Mouse (Mus musculus) heart, embryonic 12.5 days (tissue): ENCODE measurements around the gene Slc25a45. TPM values are rescaled to one million over a fixed set of nuclear protein-coding genes. Genes with fewer than 3 reads are reported as not detected.

ENCODE experiments used
- ATAC-seq: fragments of 200-750 bp; cut with Nextera tagmentation; 2 replicates; pipeline ENCODE4 v1.8.0; 2017; ENCODE audit warnings: moderate TSS enrichment, moderate library complexity; ENCODE audit not compliant: insufficient number of reproducible peaks, low FRiP score
- H3K27ac ChIP-seq: fragments of 300-500 bp; sonication (generic); 2 replicates; pipeline ENCODE4 v1.5.1; 2016; ENCODE audit warnings: mild to moderate bottlenecking, moderate library complexity; ENCODE audit not compliant: poor library complexity, severe bottlenecking
- H3K27me3 ChIP-seq: fragments of 300-500 bp; sonication (generic); replicated peaks from 2 replicates; pipeline ENCODE4 v1.6.1; 2016; ENCODE audit warnings: mild to moderate bottlenecking, moderate library complexity
- H3K36me3 ChIP-seq: fragments of 300-500 bp; sonication (generic); 2 replicates; pipeline ENCODE4 v1.6.1; 2016; ENCODE audit warnings: mild to moderate bottlenecking, moderate library complexity
- H3K4me1 ChIP-seq: fragments of 300-500 bp; sonication (generic); replicated peaks from 2 replicates; pipeline ENCODE4 v1.6.1; 2016; ENCODE audit warnings: mild to moderate bottlenecking
- H3K4me2 ChIP-seq: fragments of 300-500 bp; sonication (generic); 2 replicates; pipeline ENCODE4 v1.6.1; 2016; ENCODE audit warnings: mild to moderate bottlenecking, moderate library complexity
- H3K4me3 ChIP-seq: fragments of 300-500 bp; sonication (generic); 2 replicates; pipeline ENCODE4 v1.5.1; 2016; ENCODE audit warnings: mild to moderate bottlenecking
- H3K9ac ChIP-seq: fragments of 300-500 bp; sonication (generic); 2 replicates; pipeline ENCODE4 v1.6.1; 2016; ENCODE audit warnings: mild to moderate bottlenecking, moderate library complexity
- H3K9me3 ChIP-seq: fragments of 300-500 bp; sonication (generic); replicated peaks from 2 replicates; pipeline ENCODE4 v1.6.1; 2016; ENCODE audit warnings: mild to moderate bottlenecking, moderate library complexity
- WGBS: fragments of 180-500 bp; shearing (Covaris S2); methylation state at CpG from one replicate; pipeline ENCODE4 v1.1.7; 2016; 5-methylcytosine and 5-hydroxymethylcytosine counted together
- polyA plus RNA-seq: library from polyadenylated mRNA; unstranded; fragments of >200 nt; fragmentation: Nextera tagmentation; extraction: Ambion mirVana; gene quantifications from 2 replicates; pipeline ENCODE4 v1.2.1, GENCODE M21; 2016

Slc25a45 gene
- 3.5 and 3.9 TPM in 2 replicates for polyA plus RNA-seq

- Histone ChIP-seq H3K27ac (peak within 1 kb of the TSS; percentile 56), H3K36me3 (peaks cover 3% of the 10 kb centered on the region; the same call in 1 of the 2 replicates), H3K27me3 (no peaks in the 10 kb centered on the region), H3K9ac (peak within 1 kb of the TSS; percentile 37), H3K4me2 (peak within 1 kb of the TSS; percentile 51), H3K4me3 (peak within 1 kb of the TSS; percentile 23), H3K9me3 (no peaks in the 10 kb centered on the region), H3K4me1 (peaks cover 33% of the 10 kb centered on the region)
- WGBS, result 43% methylated on average over 15 of the region's 15 CpGs
- peak; percentile 54 for ATAC-seq
Measured at GRCm38 (mm10) chr19:5877618-5878361, at the start of gene Slc25a45. Gene Slc25a45 (plus strand): TSS chr19:5877808.

GRCm38 (mm10) chr19:5828155-5828554 is 49.5 kb upstream of the Slc25a45 start:
- peaks cover 59% of the 10 kb centered on the region for H3K4me1 ChIP-seq
- H3K4me2 ChIP-seq, result no peak overlapping the region
- 0 out of 2 replicates have a peak, but pooled peaks cover 5% of the 10 kb centered on the region for H3K36me3 ChIP-seq
- H3K4me3 ChIP-seq, result no peak overlapping the region
- WGBS, result 90% methylated on average over 3 of the region's 3 CpGs
- H3K9ac ChIP-seq, result no peak overlapping the region
- ATAC-seq, result no peak
- H3K9me3 ChIP-seq, result no peaks in the 10 kb centered on the region
- H3K27ac ChIP-seq, result peak overlapping the region; percentile 61
- no peaks in the 10 kb centered on the region for H3K27me3 ChIP-seq

GRCm38 (mm10) chr19:5828905-5829304 is 48.7 kb upstream of the Slc25a45 start:
- 88% methylated on average over 7 of the region's 7 CpGs for WGBS
- Histone ChIP-seq H3K36me3 (0 out of 2 replicates have a peak, but pooled peaks cover 5% of the 10 kb centered on the region), H3K27ac (no peak overlapping the region), H3K27me3 (no peaks in the 10 kb centered on the region), H3K4me1 (peaks cover 51% of the 10 kb centered on the region), H3K9ac (no peak overlapping the region), H3K4me3 (no peak overlapping the region), H3K9me3 (no peaks in the 10 kb centered on the region), H3K4me2 (no peak overlapping the region)
- no peak for ATAC-seq

DNA sequence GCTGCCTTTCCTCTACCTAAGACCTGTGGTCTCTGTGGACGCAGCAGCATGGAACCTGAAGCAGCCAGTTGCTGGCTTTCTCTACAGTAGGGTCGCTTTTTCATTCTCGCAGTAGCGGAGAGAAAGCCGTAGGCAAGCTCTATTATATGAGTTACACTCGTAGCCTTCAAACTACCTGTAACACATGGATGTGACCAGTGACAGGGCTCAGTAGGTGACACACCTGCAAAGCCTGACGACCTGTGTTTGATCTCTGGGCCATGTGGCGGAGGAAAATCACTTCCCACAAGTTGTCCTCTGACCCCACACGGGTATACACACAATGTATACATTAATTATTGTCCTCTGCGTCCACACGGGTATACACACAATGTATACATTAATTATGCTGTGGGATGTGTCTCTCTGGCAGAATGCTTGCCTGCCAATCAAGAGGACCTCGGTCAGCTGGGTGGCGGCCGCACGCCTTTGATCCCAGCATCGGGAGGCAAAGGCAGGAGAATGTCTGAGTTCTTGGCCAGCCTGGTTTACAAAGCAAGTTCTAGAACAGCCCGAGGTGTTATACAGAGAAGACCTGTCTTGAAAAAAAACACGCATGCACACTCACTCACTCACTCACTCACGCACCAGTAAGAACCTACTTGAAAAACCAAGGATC is 47.5 kb upstream of the Slc25a45 start:
- no peaks in the 10 kb centered on the region for H3K9me3 ChIP-seq
- no peak overlapping the region for H3K4me2 ChIP-seq
- H3K27me3 ChIP-seq, result no peaks in the 10 kb centered on the region
- H3K4me1 ChIP-seq, result peaks cover 40% of the 10 kb centered on the region
- no peak overlapping the region for H3K9ac ChIP-seq
- 0 out of 2 replicates have a peak, but pooled peaks cover 5% of the 10 kb centered on the region for H3K36me3 ChIP-seq
- 86% methylated on average over 19 of the region's 19 CpGs for WGBS
- no peak overlapping the region for H3K4me3 ChIP-seq
- ATAC-seq, result no peak
- H3K27ac ChIP-seq, result no peak overlapping the region

GRCm38 (mm10) chr19:5830776-5831175 is 46.8 kb upstream of the Slc25a45 start:
- ATAC-seq, result no peak
- Histone ChIP-seq H3K4me3 (no peak overlapping the region), H3K4me1 (peaks cover 36% of the 10 kb centered on the region), H3K9ac (no peak overlapping the region), H3K9me3 (no peaks in the 10 kb centered on the region), H3K27ac (no peak overlapping the region), H3K36me3 (0 out of 2 replicates have a peak, but pooled peaks cover 5% of the 10 kb centered on the region), H3K27me3 (no peaks in the 10 kb centered on the region), H3K4me2 (no peak overlapping the region)
- WGBS, result 84% methylated on average over 7 of the region's 7 CpGs

- Histone ChIP-seq H3K4me3 (no peak overlapping the region), H3K36me3 (0 out of 2 replicates have a peak, but pooled peaks cover 5% of the 10 kb centered on the region), H3K9ac (no peak overlapping the region), H3K27ac (no peak overlapping the region), H3K9me3 (no peaks in the 10 kb centered on the region), H3K4me1 (peaks cover 30% of the 10 kb centered on the region), H3K27me3 (no peaks in the 10 kb centered on the region), H3K4me2 (no peak overlapping the region)
- 84% methylated on average over 11 of the region's 11 CpGs for WGBS
- no peak for ATAC-seq
Measured at GRCm38 (mm10) chr19:5831224-5831957, 46.2 kb upstream of the Slc25a45 start.

- 0 out of 2 replicates have a peak overlapping the region, but pooled peaks have one; percentile 13 for H3K27ac ChIP-seq
- no peak overlapping the region for H3K4me2 ChIP-seq
- ATAC-seq, result no peak
- no peak overlapping the region for H3K9ac ChIP-seq
- H3K9me3 ChIP-seq, result no peaks in the 10 kb centered on the region
- H3K36me3 ChIP-seq, result 0 out of 2 replicates have a peak, but pooled peaks cover 5% of the 10 kb centered on the region
- no peaks in the 10 kb centered on the region for H3K27me3 ChIP-seq
- 86% methylated on average over 4 of the region's 4 CpGs for WGBS
- H3K4me3 ChIP-seq, result no peak overlapping the region
- H3K4me1 ChIP-seq, result peaks cover 27% of the 10 kb centered on the region
Measured at GRCm38 (mm10) chr19:5831958-5832320, 45.7 kb upstream of the Slc25a45 start.

DNA sequence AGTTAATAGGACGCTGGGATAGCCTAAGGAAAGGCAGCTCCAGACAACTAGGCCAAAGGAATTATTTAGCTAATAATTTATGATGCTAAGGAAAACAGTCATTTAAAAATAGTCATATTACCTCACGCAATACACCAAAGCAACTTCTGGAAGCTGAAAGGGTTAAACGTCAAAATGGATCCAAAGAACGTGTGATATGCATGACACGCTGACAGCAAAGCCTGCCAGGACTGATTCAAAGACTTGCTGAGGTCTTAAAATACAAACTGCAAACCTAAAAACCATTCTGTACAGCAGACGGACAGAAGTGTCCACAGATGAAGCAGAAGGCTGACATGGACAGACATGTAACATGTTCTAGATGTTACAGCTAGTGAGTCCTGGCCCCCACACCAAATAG is 45.3 kb upstream of the Slc25a45 start:
- no peak overlapping the region for H3K4me2 ChIP-seq
- no peak overlapping the region for H3K9ac ChIP-seq
- H3K4me3 ChIP-seq, result no peak overlapping the region
- H3K36me3 ChIP-seq, result 0 out of 2 replicates have a peak, but pooled peaks cover 5% of the 10 kb centered on the region
- WGBS, result 52% methylated on average over 6 of the region's 6 CpGs
- no peak for ATAC-seq
- H3K27me3 ChIP-seq, result no peaks in the 10 kb centered on the region
- no peaks in the 10 kb centered on the region for H3K9me3 ChIP-seq
- peak overlapping the region; percentile 15; the same call in 1 of the 2 replicates for H3K27ac ChIP-seq
- peaks cover 27% of the 10 kb centered on the region for H3K4me1 ChIP-seq

DNA sequence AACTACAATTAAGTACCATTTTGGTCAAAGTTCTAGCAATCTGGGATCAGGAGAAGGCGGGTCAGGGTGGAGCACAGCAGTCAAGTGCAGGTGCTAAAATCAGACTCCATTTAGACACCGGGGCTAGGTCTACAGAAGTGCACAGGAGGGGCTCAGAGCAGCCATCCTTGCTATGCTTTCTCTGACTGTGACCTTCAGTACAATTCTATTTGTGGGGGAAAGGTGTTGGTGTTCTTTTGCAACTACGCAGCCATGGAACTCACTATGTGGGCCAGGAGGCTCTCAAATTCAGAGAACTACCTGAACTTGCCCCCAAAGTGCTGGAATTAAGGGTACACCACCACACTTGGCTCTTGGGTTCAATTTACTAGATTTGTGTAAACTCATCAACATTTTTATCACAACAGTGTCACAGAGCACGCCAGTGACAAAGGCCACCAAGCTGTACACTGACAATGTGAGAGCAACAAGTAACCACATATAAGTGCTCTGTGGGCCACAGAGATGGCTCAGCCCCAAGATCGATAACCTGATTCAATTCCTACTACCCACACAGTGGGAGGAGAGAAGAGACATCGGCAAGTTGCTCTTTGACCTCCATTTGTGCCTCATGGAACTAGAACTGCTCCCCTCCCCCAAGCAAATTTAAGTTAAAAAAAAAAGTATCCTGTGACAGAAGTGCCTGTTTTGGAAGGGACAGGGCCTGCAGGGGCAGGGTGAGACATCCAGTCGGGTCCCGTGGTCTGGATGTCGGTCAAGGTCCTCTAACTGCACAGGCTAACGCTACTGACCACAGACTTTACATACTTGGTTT is 44.1 kb upstream of the Slc25a45 start:
- H3K27me3 ChIP-seq, result no peaks in the 10 kb centered on the region
- 0 out of 2 replicates have a peak, but pooled peaks cover 5% of the 10 kb centered on the region for H3K36me3 ChIP-seq
- no peak overlapping the region for H3K4me3 ChIP-seq
- H3K27ac ChIP-seq, result no peak overlapping the region
- no peak overlapping the region for H3K4me2 ChIP-seq
- no peak overlapping the region for H3K9ac ChIP-seq
- ATAC-seq, result no peak
- H3K9me3 ChIP-seq, result no peaks in the 10 kb centered on the region
- H3K4me1 ChIP-seq, result peaks cover 22% of the 10 kb centered on the region
- 83% methylated on average over 10 of the region's 10 CpGs for WGBS

DNA sequence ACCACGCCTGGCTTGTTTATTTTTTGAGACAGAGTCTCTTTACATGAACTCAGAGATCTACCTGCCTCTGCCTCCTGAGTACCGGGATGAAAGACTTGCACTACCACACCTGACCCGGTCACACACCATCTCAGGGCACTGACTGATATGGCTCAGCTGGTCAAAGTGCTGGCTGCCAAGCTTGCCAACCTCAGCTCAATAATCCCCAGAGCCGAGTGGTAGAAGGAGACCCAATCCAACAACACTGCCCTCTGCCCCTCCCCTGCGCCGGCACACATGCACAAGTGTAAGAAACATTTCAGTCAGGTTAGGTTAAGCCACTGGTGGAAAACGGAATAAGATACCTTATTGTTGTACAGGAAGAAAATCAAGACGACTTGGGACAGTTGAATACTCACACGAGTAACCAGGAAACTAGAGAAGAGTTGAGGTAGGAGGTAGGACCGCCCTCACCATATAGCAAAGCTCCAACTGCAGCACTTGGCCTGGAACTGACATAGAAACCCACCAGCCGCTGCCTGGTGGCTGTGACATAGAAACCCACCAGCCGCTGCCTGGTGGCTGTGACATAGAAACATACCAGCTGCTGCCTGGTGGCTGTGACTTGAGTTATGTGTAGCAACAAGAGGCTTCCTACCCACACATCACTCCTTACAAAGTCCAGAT is 43.2 kb upstream of the Slc25a45 start:
- Histone ChIP-seq H3K4me3 (no peak overlapping the region), H3K9me3 (no peaks in the 10 kb centered on the region), H3K36me3 (0 out of 2 replicates have a peak, but pooled peaks cover 5% of the 10 kb centered on the region), H3K27me3 (no peaks in the 10 kb centered on the region), H3K4me1 (peaks cover 22% of the 10 kb centered on the region), H3K9ac (no peak overlapping the region), H3K4me2 (no peak overlapping the region), H3K27ac (no peak overlapping the region)
- 90% methylated on average over 12 of the region's 12 CpGs for WGBS
- ATAC-seq, result no peak
